Mouse (Mus musculus): ENCODE results near the gene Rhov. TPM values are rescaled to one million over a fixed set of nuclear protein-coding genes. Genes with fewer than 3 reads are reported as not detected.

Rhov gene
- polyA plus RNA-seq, 1 experiment from 2014 or later, result 1.3 TPM

- no peak overlapping the region for H3K27ac ChIP-seq (ENCODE audit: low read depth, low read length)
- no peak for ATAC-seq (ENCODE audit: low FRiP score)
- H3K9ac ChIP-seq (ENCODE audit: low read length), result no peak overlapping the region
These were observed 5.9 kb upstream of the Rhov start for GRCm38 (mm10) chr2:119276926-119277325.

GRCm38 (mm10) chr2:119274126-119274525, 3.1 kb upstream of the Rhov start:
- H3K9ac ChIP-seq (ENCODE audit: low read length), result no peak overlapping the region
- no peaks in the 10 kb centered on the region for H3K9me3 ChIP-seq (ENCODE audit: control insufficient read depth, low read length)
- no peak overlapping the region for H3K4me3 ChIP-seq (ENCODE audit: low read depth, low read length)
- no peak overlapping the region for H3K27ac ChIP-seq (ENCODE audit: low read depth, low read length)
- H3K4me1 ChIP-seq (ENCODE audit: control insufficient read depth, insufficient read depth, low read length), result peaks cover 5% of the 10 kb centered on the region; the same call in 1 of the 2 replicates
- WGBS, result 73% methylated on average over 1 of the region's 1 CpGs
- H3K27me3 ChIP-seq (ENCODE audit: control insufficient read depth, insufficient read depth, low read length), result peaks cover 2% of the 10 kb centered on the region
- DNase-seq (ENCODE audit: low spot score, missing footprints) (peak; percentile 28), ATAC-seq (ENCODE audit: low FRiP score) (no peak)
- H3K4me2 ChIP-seq, result no peak overlapping the region
- H3K36me3 ChIP-seq (ENCODE audit: control insufficient read depth, insufficient read depth, low read length), result no peaks in the 10 kb centered on the region

More at GRCm38 (mm10) chr2:119276926-119277325, 5.9 kb upstream of the Rhov start:
- no peaks in the 10 kb centered on the region for H3K27me3 ChIP-seq (ENCODE audit: control insufficient read depth, insufficient read depth, low read length)
- no peak overlapping the region for H3K4me2 ChIP-seq
- H3K4me1 ChIP-seq (ENCODE audit: control insufficient read depth, insufficient read depth, low read length), result no peaks in the 10 kb centered on the region
- WGBS, result 79% methylated on average over 7 of the region's 7 CpGs
- no peaks in the 10 kb centered on the region for H3K9me3 ChIP-seq (ENCODE audit: control insufficient read depth, low read length)
- peak; percentile 8 for DNase-seq (ENCODE audit: low spot score, missing footprints)
- no peak overlapping the region for H3K4me3 ChIP-seq (ENCODE audit: low read depth, low read length)
- no peaks in the 10 kb centered on the region for H3K36me3 ChIP-seq (ENCODE audit: control insufficient read depth, insufficient read depth, low read length)

GRCm38 (mm10) chr2:119270286-119270642, 808 bp downstream of the Rhov start:
- Histone ChIP-seq H3K9ac (ENCODE audit: low read length) (peak overlapping the region; percentile 68), H3K27me3 (ENCODE audit: control insufficient read depth, insufficient read depth, low read length) (peaks cover 2% of the 10 kb centered on the region), H3K27ac (ENCODE audit: low read depth, low read length) (no peak overlapping the region), H3K4me2 (peak overlapping the region; percentile 99), H3K9me3 (ENCODE audit: control insufficient read depth, low read length) (no peaks in the 10 kb centered on the region), H3K4me3 (ENCODE audit: low read depth, low read length) (peak overlapping the region; percentile 61), H3K4me1 (ENCODE audit: control insufficient read depth, insufficient read depth, low read length) (peaks cover 5% of the 10 kb centered on the region; the same call in 1 of the 2 replicates), H3K36me3 (ENCODE audit: control insufficient read depth, insufficient read depth, low read length) (no peaks in the 10 kb centered on the region)
- WGBS, result 47% methylated on average over 9 of the region's 9 CpGs
- ATAC-seq (ENCODE audit: low FRiP score) (no peak), DNase-seq (ENCODE audit: low spot score, missing footprints) (no peak)

- DNase-seq (ENCODE audit: low spot score, missing footprints) (no peak), ATAC-seq (ENCODE audit: low FRiP score) (no peak)
- Histone ChIP-seq H3K36me3 (ENCODE audit: control insufficient read depth, insufficient read depth, low read length) (no peaks in the 10 kb centered on the region), H3K4me3 (ENCODE audit: low read depth, low read length) (no peak overlapping the region), H3K4me1 (ENCODE audit: control insufficient read depth, insufficient read depth, low read length) (no peaks in the 10 kb centered on the region), H3K27ac (ENCODE audit: low read depth, low read length) (no peak overlapping the region), H3K9ac (ENCODE audit: low read length) (no peak overlapping the region), H3K27me3 (ENCODE audit: control insufficient read depth, insufficient read depth, low read length) (no peaks in the 10 kb centered on the region), H3K9me3 (ENCODE audit: control insufficient read depth, low read length) (no peaks in the 10 kb centered on the region), H3K4me2 (no peak overlapping the region)
- 85% methylated on average over 5 of the region's 5 CpGs for WGBS
These were observed 7.3 kb downstream of the Rhov start for GRCm38 (mm10) chr2:119263813-119264212.

GRCm38 (mm10) chr2:119262978-119263377, 8.1 kb downstream of the Rhov start:
- Histone ChIP-seq H3K9me3 (ENCODE audit: control insufficient read depth, low read length) (no peaks in the 10 kb centered on the region), H3K4me2 (no peak overlapping the region), H3K4me1 (ENCODE audit: control insufficient read depth, insufficient read depth, low read length) (no peaks in the 10 kb centered on the region), H3K9ac (ENCODE audit: low read length) (no peak overlapping the region), H3K27ac (ENCODE audit: low read depth, low read length) (no peak overlapping the region), H3K36me3 (ENCODE audit: control insufficient read depth, insufficient read depth, low read length) (no peaks in the 10 kb centered on the region), H3K27me3 (ENCODE audit: control insufficient read depth, insufficient read depth, low read length) (no peaks in the 10 kb centered on the region), H3K4me3 (ENCODE audit: low read depth, low read length) (no peak overlapping the region)
- DNase-seq (ENCODE audit: low spot score, missing footprints) (no peak), ATAC-seq (ENCODE audit: low FRiP score) (no peak)
- 65% methylated on average over 8 of the region's 8 CpGs for WGBS

- Histone ChIP-seq H3K9me3 (ENCODE audit: control insufficient read depth, low read length) (no peaks in the 10 kb centered on the region), H3K4me2 (no peak overlapping the region), H3K9ac (ENCODE audit: low read length) (no peak overlapping the region), H3K4me1 (ENCODE audit: control insufficient read depth, insufficient read depth, low read length) (no peaks in the 10 kb centered on the region), H3K27me3 (ENCODE audit: control insufficient read depth, insufficient read depth, low read length) (no peaks in the 10 kb centered on the region), H3K36me3 (ENCODE audit: control insufficient read depth, insufficient read depth, low read length) (no peaks in the 10 kb centered on the region), H3K4me3 (ENCODE audit: low read depth, low read length) (no peak overlapping the region), H3K27ac (ENCODE audit: low read depth, low read length) (no peak overlapping the region)
- ATAC-seq (ENCODE audit: low FRiP score) (no peak), DNase-seq (ENCODE audit: low spot score, missing footprints) (no peak)
- WGBS, result 54% methylated on average over 2 of the region's 2 CpGs
These were observed 9.7 kb downstream of the Rhov start for GRCm38 (mm10) chr2:119261326-119261725.

- H3K27me3 ChIP-seq (ENCODE audit: control insufficient read depth, insufficient read depth, low read length), result no peaks in the 10 kb centered on the region
- H3K4me1 ChIP-seq (ENCODE audit: control insufficient read depth, insufficient read depth, low read length), result no peaks in the 10 kb centered on the region
- no peak for ATAC-seq (ENCODE audit: low FRiP score)
- no peak for DNase-seq (ENCODE audit: low spot score, missing footprints)
- no peak overlapping the region for H3K4me3 ChIP-seq (ENCODE audit: low read depth, low read length)
- no peak overlapping the region for H3K9ac ChIP-seq (ENCODE audit: low read length)
- 70% methylated on average over 1 of the region's 1 CpGs for WGBS
- H3K4me2 ChIP-seq, result no peak overlapping the region
- no peaks in the 10 kb centered on the region for H3K36me3 ChIP-seq (ENCODE audit: control insufficient read depth, insufficient read depth, low read length)
- no peak overlapping the region for H3K27ac ChIP-seq (ENCODE audit: low read depth, low read length)
- no peaks in the 10 kb centered on the region for H3K9me3 ChIP-seq (ENCODE audit: control insufficient read depth, low read length)
These were observed 10.6 kb downstream of the Rhov start for GRCm38 (mm10) chr2:119260518-119260917.

GRCm38 (mm10) chr2:119254976-119255375, 16.1 kb downstream of the Rhov start:
- ATAC-seq (ENCODE audit: low FRiP score) (no peak), DNase-seq (ENCODE audit: low spot score, missing footprints) (peak; percentile 82)
- 7% methylated on average over 7 of the region's 7 CpGs for WGBS
- Histone ChIP-seq H3K4me1 (ENCODE audit: control insufficient read depth, insufficient read depth, low read length) (no peaks in the 10 kb centered on the region), H3K9me3 (ENCODE audit: control insufficient read depth, low read length) (no peaks in the 10 kb centered on the region), H3K27ac (ENCODE audit: low read depth, low read length) (no peak overlapping the region), H3K9ac (ENCODE audit: low read length) (no peak overlapping the region), H3K4me3 (ENCODE audit: low read depth, low read length) (no peak overlapping the region), H3K27me3 (ENCODE audit: control insufficient read depth, insufficient read depth, low read length) (no peaks in the 10 kb centered on the region), H3K4me2 (no peak overlapping the region), H3K36me3 (ENCODE audit: control insufficient read depth, insufficient read depth, low read length) (no peaks in the 10 kb centered on the region)

GRCm38 (mm10) chr2:119250826-119251478, 20.1 kb downstream of the Rhov start:
- 17% methylated on average over 11 of the region's 11 CpGs for WGBS
- Histone ChIP-seq H3K36me3 (ENCODE audit: control insufficient read depth, insufficient read depth, low read length) (no peaks in the 10 kb centered on the region), H3K27me3 (ENCODE audit: control insufficient read depth, insufficient read depth, low read length) (no peaks in the 10 kb centered on the region), H3K9ac (ENCODE audit: low read length) (no peak overlapping the region), H3K9me3 (ENCODE audit: control insufficient read depth, low read length) (no peaks in the 10 kb centered on the region), H3K27ac (ENCODE audit: low read depth, low read length) (no peak overlapping the region), H3K4me1 (ENCODE audit: control insufficient read depth, insufficient read depth, low read length) (no peaks in the 10 kb centered on the region), H3K4me3 (ENCODE audit: low read depth, low read length) (no peak overlapping the region), H3K4me2 (no peak overlapping the region)
- peak; percentile 99 for DNase-seq (ENCODE audit: low spot score, missing footprints)
- ATAC-seq (ENCODE audit: low FRiP score), result peak; percentile 70; the same call in 1 of the 2 replicates

All from midbrain, embryonic 11.5 days (tissue).